Comparison of ENCODE assay signal across 14 mouse cellular contexts in genomic region chr3:95978265-95978664, GRCm38 (mm10). TPM values are rescaled to one million over a fixed set of nuclear protein-coding genes. Genes with fewer than 3 reads are reported as not detected.
A peak's percentile ranks its signal among the peaks of the same experiment; 100 is the strongest.
DNase-seq lines count a peak whose midpoint lies in the region; ATAC-seq and TF ChIP-seq lines count a peak whose summit lies in the region.
"Had no signal": no experiment of that assay in that cellular context is flagged by ENCODE, and none has a peak within 500 bp of the region (broad histone marks: within the 10 kb centered on the region; RNA-seq: fewer than 3 reads in every experiment).

No protein-coding gene starts in this region.

- no peaks in the 10 kb centered on the region for H3K9me3 ChIP-seq in heart, postnatal 0 days (replicated peaks; ENCODE audit: control insufficient read depth, low read length)
- H3K9me3 ChIP-seq: hindbrain, embryonic 15.5 days had no signal

- no peaks in the 10 kb centered on the region for H3K79me2 ChIP-seq in macrophage (ENCODE audit: inconsistent target)

- no peak overlapping the region for H3K9ac ChIP-seq in heart, postnatal 0 days (replicated peaks; ENCODE audit: low read depth, low read length)
- H3K9ac ChIP-seq: hindbrain, embryonic 15.5 days had no signal

- H3K27me3 ChIP-seq in heart, postnatal 0 days (ENCODE audit: control insufficient read depth, insufficient read depth, low read length), result no peaks in the 10 kb centered on the region
- H3K27me3 ChIP-seq: hindbrain, embryonic 15.5 days had no signal

- ATAC-seq in heart, postnatal 0 days (ENCODE audit: insufficient read depth, low read depth), result no peak

- TF ChIP-seq CTCF in heart, postnatal 0 days (IDR thresholded peaks at IDR 0.05; ENCODE audit: low read depth), result peak; percentile 13; the same call in 1 of the 2 replicates
- TF ChIP-seq CTCF in brain, embryonic 14.5 days (IDR thresholded peaks at IDR 0.05; ENCODE audit: borderline replicate concordance, extremely low read depth, insufficient read depth, insufficient read length), result no peak

- TF ChIP-seq EP300 in heart, postnatal 0 days (IDR thresholded peaks at IDR 0.05; ENCODE audit: low read depth), result no peak

- H3K4me3 ChIP-seq in heart, postnatal 0 days (ENCODE audit: low read depth, low read length), result no peak overlapping the region
- H3K4me3 ChIP-seq in macrophage (ENCODE audit: inconsistent target), result no peak overlapping the region
- H3K4me3 ChIP-seq: erythroblast, embryonic 14.5 days; hindbrain, embryonic 15.5 days had no signal

- no peak overlapping the region for H3K27ac ChIP-seq in heart, postnatal 0 days (ENCODE audit: low read depth)
- H3K27ac ChIP-seq in macrophage, result peak overlapping the region; percentile 90
- H3K27ac ChIP-seq: hindbrain, embryonic 15.5 days had no signal

- no peak for DNase-seq in heart, postnatal 0 days (ENCODE audit: low spot score)
- DNase-seq in heart, adult 18-20 months, result no peak
- DNase-seq in lung, postnatal 10 days, result peak; percentile 45
- no peak for DNase-seq in lung, adult 18-20 months
- DNase-seq in brain, embryonic 14.5 days (ENCODE audit: low read depth), result peak; percentile 79
- DNase-seq in gastrocnemius, adult 8-10 months (ENCODE audit: low spot score in 2 of 2), result no peak
- DNase-seq in right cerebral cortex, adult 18-20 months, result no peak
- DNase-seq: cerebellum, adult 9-11 months; liver; retina, postnatal 1 day; thymus, adult 2 months had no signal

- TF ChIP-seq POLR2A in brain, embryonic 14.5 days (IDR thresholded peaks at IDR 0.05; ENCODE audit: borderline replicate concordance, extremely low read depth, insufficient read depth, insufficient read length, poor library complexity, severe bottlenecking), result no peak

- H3K36me3 ChIP-seq in heart, postnatal 0 days (replicated peaks; ENCODE audit: control insufficient read depth, insufficient read depth, low read length), result no peaks in the 10 kb centered on the region
- H3K36me3 ChIP-seq in macrophage (ENCODE audit: inconsistent target), result no peaks in the 10 kb centered on the region
- H3K36me3 ChIP-seq: hindbrain, embryonic 15.5 days had no signal

- H3K4me2 ChIP-seq in heart, postnatal 0 days (ENCODE audit: low read depth, low read length), result no peak overlapping the region
- H3K4me2 ChIP-seq: hindbrain, embryonic 15.5 days had no signal

- WGBS in heart, postnatal 0 days, result 74% methylated on average over 9 of the region's 9 CpGs
- 26% methylated on average over 9 of the region's 9 CpGs for WGBS in macrophage (ENCODE audit: missing documents)

- no peaks in the 10 kb centered on the region for H3K4me1 ChIP-seq in heart, postnatal 0 days (ENCODE audit: control insufficient read depth, insufficient read depth)

RNA-seq across cellular contexts. Expression of gene Plekho1, which starts 17.5 kb away (rescaled TPM):
- total RNA-seq in heart, postnatal 0 days (2014; rRNA removed; ENCODE audit: low replicate concordance), result 116 and 138 TPM in 2 replicates
- polyA plus RNA-seq in heart, postnatal 0 days (2015; fragmentation: Nextera tagmentation; extraction: Ambion mirVana), result 74.9 and 94.8 TPM in 2 replicates
- total RNA-seq in heart, adult 18-20 months (2021), result 10 to 100 TPM; 64.7 to 68.2 TPM
- polyA plus RNA-seq in brain, embryonic 14.5 days (2012; rRNA removed), result 180 and 199 TPM in 2 replicates
- total RNA-seq in macrophage (2018; cell fraction: chromatin; rRNA removed), result 100 to 1,000 TPM; 115 to 354 (median 220) TPM
- 100 to 1,000 TPM; 154 to 259 (median 208) TPM for total RNA-seq in macrophage (2018; cell fraction: cytosol; rRNA removed)
- total RNA-seq in macrophage (2018; cell fraction: nucleus; rRNA removed), result 100 to 1,000 TPM; 160 to 320 (median 230) TPM
- 189 to 264 TPM (median 249 TPM) in 3 replicates for polyA plus RNA-seq in macrophage (2018)
- 10 to 100 TPM; 11.3 to 16.5 (median 12.9) TPM for total RNA-seq in gastrocnemius, adult 8-10 months (2022)

RNA-seq across cellular contexts. Expression of gene Anp32e, which starts 49.2 kb away (rescaled TPM):
- total RNA-seq in heart, postnatal 0 days (2014; rRNA removed; ENCODE audit: low replicate concordance), result 25.9 and 33.5 TPM in 2 replicates
- polyA plus RNA-seq in heart, postnatal 0 days (2015; fragmentation: Nextera tagmentation; extraction: Ambion mirVana), result 105 and 118 TPM in 2 replicates
- total RNA-seq in heart, adult 18-20 months (2021), result 10 to 100 TPM; 87.2 to 89.3 TPM
- polyA plus RNA-seq in brain, embryonic 14.5 days (2012; rRNA removed), result 98.6 and 107 TPM in 2 replicates
- 10 to 100 TPM in 16 of 26 experiments, 1 to 10 TPM in 10; 5.8 to 31.9 (median 11.0) TPM for total RNA-seq in macrophage (2018; cell fraction: chromatin; rRNA removed)
- total RNA-seq in macrophage (2018; cell fraction: cytosol; rRNA removed), result 10 to 100 TPM; 24.0 to 62.5 (median 37.7) TPM
- total RNA-seq in macrophage (2018; cell fraction: nucleus; rRNA removed), result 10 to 100 TPM; 11.2 to 50.9 (median 18.7) TPM
- 40.1 to 196 TPM (median 80.7 TPM) in 3 replicates for polyA plus RNA-seq in macrophage (2018)
- 100 to 1,000 TPM in 1 of 4 experiments, 10 to 100 TPM in 3; 76.8 to 106 (median 90.5) TPM for total RNA-seq in gastrocnemius, adult 8-10 months (2022)

Comparison
In these comparisons a context has a peak if more than half of its experiments do, and no peak if none do; other contexts are left out.
1. DNase-seq: peak in lung, postnatal 10 days (single experiment) and brain, embryonic 14.5 days (single experiment); none in heart, postnatal 0 days (single experiment), heart, adult 18-20 months (0 of 2), lung, adult 18-20 months (0 of 2), gastrocnemius, adult 8-10 months (0 of 2) and right cerebral cortex, adult 18-20 months (single experiment).